Mouse (Mus musculus): ENCODE results near the gene Smagp.

GRCm38 (mm10) chr15:100633341-100633740 is 3.4 kb downstream of the Smagp start:
- no peak for TF ChIP-seq CTCF (IDR thresholded peaks at IDR 0.05; ENCODE audit: low read depth)
- no peak for TF ChIP-seq EP300 (IDR thresholded peaks at IDR 0.05; ENCODE audit: low read depth)

Data from heart, postnatal 0 days (tissue).